Mouse (Mus musculus): Measurements from ENCODE around the gene Sdhd. TPM values are rescaled to one million over a fixed set of nuclear protein-coding genes. Genes with fewer than 3 reads are reported as not detected.

Sdhd gene
- polyA plus RNA-seq, 1 experiment from 2014 or later: 303 TPM

Other genes with a start within 250 kb of the Sdhd start
- 5.0 and 5.3 TPM in 2 replicates for gene Plet1, start 109.3 kb downstream of the Sdhd start, polyA plus RNA-seq (2015; fragmentation: Nextera tagmentation; extraction: Ambion mirVana)
- gene Pts, start 75.1 kb downstream of the Sdhd start, polyA plus RNA-seq (2015; fragmentation: Nextera tagmentation; extraction: Ambion mirVana): 141 and 158 TPM in 2 replicates
- 25.7 and 28.5 TPM in 2 replicates for gene Il18, start 49.0 kb downstream of the Sdhd start, polyA plus RNA-seq (2015; fragmentation: Nextera tagmentation; extraction: Ambion mirVana)
- gene Bco2, start 48.6 kb downstream of the Sdhd start, polyA plus RNA-seq (2015; fragmentation: Nextera tagmentation; extraction: Ambion mirVana): 0.39 and 0.45 TPM in 2 replicates
- gene Tex12, start 42.5 kb downstream of the Sdhd start, polyA plus RNA-seq (2015; fragmentation: Nextera tagmentation; extraction: Ambion mirVana): not detected in 2 replicates
- 282 and 312 TPM in 2 replicates for gene Timm8b, start 98 bp upstream of the Sdhd start, polyA plus RNA-seq (2015; fragmentation: Nextera tagmentation; extraction: Ambion mirVana)
- gene Pih1d2, start 13.5 kb upstream of the Sdhd start, polyA plus RNA-seq (2015; fragmentation: Nextera tagmentation; extraction: Ambion mirVana): 2.5 and 3.2 TPM in 2 replicates
- gene Nkapd1, start 13.7 kb upstream of the Sdhd start, polyA plus RNA-seq (2015; fragmentation: Nextera tagmentation; extraction: Ambion mirVana): 26.4 and 30.9 TPM in 2 replicates
- 37.4 and 42.7 TPM in 2 replicates for gene Dlat, start 56.0 kb upstream of the Sdhd start, polyA plus RNA-seq (2015; fragmentation: Nextera tagmentation; extraction: Ambion mirVana)
- gene Dixdc1, start 135.7 kb upstream of the Sdhd start, polyA plus RNA-seq (2015; fragmentation: Nextera tagmentation; extraction: Ambion mirVana): 0.91 and 1.0 TPM in 2 replicates
- 6.2 and 6.3 TPM in 2 replicates for gene 2310030G06Rik, start 142.7 kb upstream of the Sdhd start, polyA plus RNA-seq (2015; fragmentation: Nextera tagmentation; extraction: Ambion mirVana)
- 17.2 and 17.5 TPM in 2 replicates for gene Cryab, start 147.5 kb upstream of the Sdhd start, polyA plus RNA-seq (2015; fragmentation: Nextera tagmentation; extraction: Ambion mirVana)
- 2.0 and 2.7 TPM in 2 replicates for gene Hspb2, start 148.5 kb upstream of the Sdhd start, polyA plus RNA-seq (2015; fragmentation: Nextera tagmentation; extraction: Ambion mirVana)
- gene Fdxacb1, start 164.4 kb upstream of the Sdhd start, polyA plus RNA-seq (2015; fragmentation: Nextera tagmentation; extraction: Ambion mirVana): 8.4 and 9.1 TPM in 2 replicates
- 17.2 and 19.1 TPM in 2 replicates for gene Alg9, start 171.2 kb upstream of the Sdhd start, polyA plus RNA-seq (2015; fragmentation: Nextera tagmentation; extraction: Ambion mirVana)
- 33.2 and 39.6 TPM in 2 replicates for gene 1110032A03Rik, start 171.7 kb upstream of the Sdhd start, polyA plus RNA-seq (2015; fragmentation: Nextera tagmentation; extraction: Ambion mirVana)
- 47.0 and 48.7 TPM in 2 replicates for gene Ppp2r1b, start 241.5 kb upstream of the Sdhd start, polyA plus RNA-seq (2015; fragmentation: Nextera tagmentation; extraction: Ambion mirVana)

Data from thymus, postnatal 0 days (tissue).